Mouse (Mus musculus) T-helper 17 cell (primary cell): Measurements from ENCODE around the gene Trank1.

Experiments used
- in situ Hi-C, 2 experiments: fragments of 300-600 bp; cut with MboI, MseI; formaldehyde crosslinking; loops; 1 replicate in 1 of 2; 2 replicates in 1 of 2; pipeline ENCODE4 v1.15.1; 2025; ENCODE audit warnings: high pct_unique_total_duplicates in 2 of 2

Gene Trank1

GRCm38 (mm10) chr9:111311031-111311842 is at the start of gene Trank1:
TSS of gene Trank1 (plus strand) at chr9:111311739.
- in situ Hi-C loops, result no loop called here

GRCm38 (mm10) chr9:111267998-111268397 is 43.5 kb upstream of the Trank1 start:
- in situ Hi-C loops, result no loop called here

GRCm38 (mm10) chr9:111270606-111271005 is 40.9 kb upstream of the Trank1 start:
- in situ Hi-C loops, result no loop called here

DNA sequence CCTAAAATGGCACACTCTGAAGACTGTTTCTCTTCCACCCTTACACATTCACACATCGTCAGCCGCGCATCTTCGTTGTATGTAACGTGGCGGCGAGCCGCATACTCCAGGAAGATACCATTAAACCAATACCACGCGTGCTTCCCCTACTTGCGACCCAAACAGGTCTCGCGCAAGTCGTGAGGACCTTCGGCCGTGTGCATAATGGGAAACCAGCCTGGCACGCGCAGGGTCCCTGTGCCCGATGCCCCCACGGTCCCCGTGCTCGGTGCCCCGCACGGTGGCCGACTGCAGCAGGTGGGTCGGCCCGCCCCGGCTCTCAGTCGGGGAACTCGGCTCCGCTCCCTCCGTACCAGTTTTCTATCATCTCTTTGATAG is 40.5 kb upstream of the Trank1 start:
- in situ Hi-C loops, result no loop called here

DNA sequence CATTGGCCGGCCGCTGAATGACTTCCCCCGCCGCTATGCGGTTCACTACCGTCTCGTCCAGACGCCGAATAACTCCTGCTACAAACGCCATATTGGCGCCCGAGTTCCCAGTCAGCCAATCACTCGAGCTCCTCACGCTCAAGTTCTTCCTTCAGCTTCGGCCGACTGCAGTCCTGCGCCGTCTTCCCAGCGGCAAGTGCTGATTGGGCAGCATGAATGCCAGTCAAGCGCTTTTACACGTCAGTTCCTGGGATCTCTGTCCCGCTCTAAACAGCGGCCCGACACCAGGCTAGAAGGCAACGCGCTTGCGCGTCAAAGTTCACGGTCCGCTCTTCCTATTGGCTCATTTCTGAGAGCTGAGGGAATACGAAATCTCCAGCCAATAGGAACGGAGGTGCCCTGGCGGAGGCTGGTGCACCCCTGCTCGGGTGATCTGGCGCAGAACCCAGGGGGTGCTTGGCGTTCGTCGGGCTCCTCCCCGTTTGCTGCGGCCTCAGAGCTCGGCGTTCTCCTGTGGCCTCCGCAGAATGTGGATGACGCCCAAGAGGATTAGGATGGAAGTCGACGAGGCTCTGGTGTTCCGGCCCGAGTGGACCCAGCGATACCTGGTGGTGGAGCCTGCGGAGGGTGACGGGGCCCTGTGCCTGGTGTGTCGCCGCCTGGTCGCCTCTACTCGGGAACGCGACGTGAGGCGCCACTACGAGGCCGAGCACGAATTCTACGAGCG is 39.9 kb upstream of the Trank1 start, which contains the start of the genes Mlh1 and Epm2aip1:
Gene Mlh1, minus strand, starts transcription at position 358 of the 727 bp plus-strand sequence.
Gene Epm2aip1, plus strand, starts transcription at position 496 of the 727 bp plus-strand sequence.
- in situ Hi-C loops, result no loop called here

GRCm38 (mm10) chr9:111272356-111272755 is 39.2 kb upstream of the Trank1 start:
- in situ Hi-C loops, result no loop called here

GRCm38 (mm10) chr9:111272996-111273785 is 38.3 kb upstream of the Trank1 start:
- in situ Hi-C loops, result no loop called here

- in situ Hi-C loops, result no loop called here
These were observed 37.6 kb upstream of the Trank1 start for GRCm38 (mm10) chr9:111273958-111274357.

- in situ Hi-C loops, result no loop called here
These were observed 36.4 kb upstream of the Trank1 start for GRCm38 (mm10) chr9:111275156-111275555.

DNA sequence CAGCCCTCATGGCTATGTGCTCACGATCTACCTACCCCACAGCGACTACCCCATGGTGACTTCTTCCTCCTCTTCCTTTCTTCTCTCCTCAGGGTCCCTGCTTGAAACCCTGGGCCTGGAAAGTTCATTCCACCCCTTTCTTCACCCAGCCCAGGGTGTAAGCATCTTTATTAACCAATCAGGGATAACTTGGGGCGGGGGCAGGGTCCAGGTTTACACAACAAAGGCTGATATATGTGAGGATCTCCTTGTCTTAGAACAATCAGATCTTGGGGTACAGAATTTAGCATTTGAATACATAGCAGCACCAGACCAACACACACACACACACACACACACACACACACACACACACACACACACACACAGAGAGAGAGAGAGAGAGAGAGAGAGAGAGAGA is 26.5 kb upstream of the Trank1 start:
- in situ Hi-C loops, result no loop called here

- in situ Hi-C loops, result no loop called here
These were observed 25.9 kb upstream of the Trank1 start for GRCm38 (mm10) chr9:111285676-111286075.

DNA sequence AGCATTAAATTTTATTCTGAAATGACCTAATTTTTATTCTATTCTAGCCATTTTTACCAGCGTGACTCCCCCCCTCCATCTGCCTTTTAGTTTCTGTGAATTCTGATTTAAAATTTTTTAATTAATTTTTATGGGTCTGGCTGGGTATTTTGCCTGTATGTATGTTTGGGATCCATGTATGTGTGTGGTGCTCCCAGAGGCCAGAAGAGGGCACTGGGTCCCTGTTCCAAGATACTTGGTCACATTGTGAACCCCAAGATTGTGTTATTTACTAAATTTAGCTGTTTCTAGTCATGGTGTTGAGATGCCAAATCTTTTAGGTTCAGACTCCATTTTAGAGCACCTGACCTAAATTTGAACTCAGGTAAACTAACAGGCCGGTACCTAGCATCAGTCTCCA is 25.1 kb upstream of the Trank1 start:
- in situ Hi-C loops, result no loop called here

GRCm38 (mm10) chr9:111287956-111288355 is 23.6 kb upstream of the Trank1 start:
- in situ Hi-C loops, result no loop called here

GRCm38 (mm10) chr9:111289294-111289831 is 22.2 kb upstream of the Trank1 start:
- in situ Hi-C loops, result no loop called here

- in situ Hi-C loops, result loop anchor here in 1 of 2 experiments (5.0 kb wide), 1 partner anchor 92 kb away; no protein-coding TSS in a partner anchor
These were observed 21.7 kb upstream of the Trank1 start for GRCm38 (mm10) chr9:111289832-111290339.

DNA sequence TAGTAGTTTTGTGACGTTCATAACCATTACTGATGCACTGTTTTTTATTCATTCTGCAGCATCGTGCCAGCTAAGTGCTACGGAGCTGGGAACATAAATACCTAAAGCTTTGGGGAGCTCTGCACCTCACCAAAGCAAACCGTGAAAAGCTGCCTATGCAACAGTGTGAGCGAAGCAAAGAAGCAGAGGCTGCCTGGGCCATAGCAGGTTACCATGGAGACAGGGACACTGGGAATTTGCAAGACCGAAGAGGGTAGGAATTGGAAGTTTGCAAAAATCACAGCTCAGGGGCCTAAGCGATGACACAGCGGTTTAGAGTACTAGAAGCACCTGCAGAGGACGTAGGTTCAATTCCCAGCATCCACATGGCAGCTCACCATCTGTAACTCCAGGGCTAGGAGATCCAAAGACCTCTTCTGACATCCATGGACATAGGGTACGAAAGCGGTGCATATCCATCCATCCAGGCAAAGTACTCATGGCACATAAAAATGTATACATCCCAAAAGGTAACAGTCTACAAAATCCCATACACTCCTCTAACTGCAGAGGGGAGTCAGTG is 20.9 kb upstream of the Trank1 start:
- in situ Hi-C loops, result loop anchor here in 1 of 2 experiments (5.0 kb wide), 1 partner anchor 92 kb away; no protein-coding TSS in a partner anchor

DNA sequence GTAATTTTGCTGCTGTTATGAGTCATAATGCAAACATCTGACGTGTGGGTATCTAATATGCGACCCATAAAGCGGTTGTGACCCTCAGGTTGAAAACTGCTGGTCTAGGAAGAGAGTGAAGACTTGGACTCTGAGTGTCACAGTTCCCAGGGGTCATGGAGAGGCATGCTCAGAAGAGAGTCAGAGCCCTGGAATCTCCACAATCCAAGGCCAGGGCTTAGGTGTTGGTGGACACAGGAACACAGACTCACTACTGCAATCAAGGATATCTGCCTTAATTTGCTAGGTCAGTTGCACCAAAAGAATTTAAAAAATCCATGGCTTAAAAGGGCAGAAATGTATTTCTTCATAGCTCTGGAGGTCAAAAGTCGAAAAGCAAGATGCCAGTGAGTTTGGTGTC is 18.3 kb upstream of the Trank1 start:
- in situ Hi-C loops, result loop anchor here in 1 of 2 experiments (5.0 kb wide), 1 partner anchor 89 kb away; no protein-coding TSS in a partner anchor

- in situ Hi-C loops, result loop anchor here in 1 of 2 experiments (5.0 kb wide), 1 partner anchor 87 kb away; no protein-coding TSS in a partner anchor
These were observed 16.6 kb upstream of the Trank1 start for GRCm38 (mm10) chr9:111294911-111295310.

GRCm38 (mm10) chr9:111295323-111295722 is 16.2 kb upstream of the Trank1 start:
- in situ Hi-C loops, result no loop called here

GRCm38 (mm10) chr9:111296433-111296832 is 15.1 kb upstream of the Trank1 start:
- in situ Hi-C loops, result no loop called here

- in situ Hi-C loops, result no loop called here
These were observed 12.9 kb upstream of the Trank1 start for GRCm38 (mm10) chr9:111298606-111299005.
